Mouse (Mus musculus): ENCODE measurements around the gene Pxt1. TPM values are rescaled to one million over a fixed set of nuclear protein-coding genes. Genes with fewer than 3 reads are reported as not detected.

The Pxt1 gene
- polyA plus RNA-seq (2012; rRNA removed): 0.05 TPM in 1 of 2 replicates, not detected in the other

DNA sequence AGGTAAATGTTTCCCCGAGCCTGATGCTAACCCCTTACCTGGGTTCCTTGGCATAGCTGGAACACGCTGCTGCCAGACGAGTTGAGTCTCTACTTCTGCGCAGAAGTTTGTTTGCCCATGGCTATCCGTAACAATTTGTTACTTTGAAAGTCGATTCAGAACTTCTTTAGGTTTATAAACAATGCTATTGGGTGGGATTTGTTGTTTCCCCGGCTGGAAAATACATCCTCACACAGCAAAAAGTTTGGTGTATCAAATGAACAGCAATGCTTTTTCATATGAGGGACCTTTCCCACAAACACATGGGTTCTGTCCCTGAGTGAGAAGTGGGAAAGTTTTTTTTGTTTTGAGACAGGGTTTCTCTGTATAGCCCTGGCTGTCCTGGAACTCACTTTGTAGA, at the start of gene Pxt1:
Pxt1 (minus strand) TSS at position 101 of the 400 bp plus-strand sequence.

GRCm38 (mm10) chr17:28951831-28952799, 8.5 kb upstream of the Pxt1 start, which contains the start of gene Kctd20:
TSS of gene Kctd20 (plus strand) at chr17:28951950.

GRCm38 (mm10) chr17:28915060-28915628, 28.5 kb downstream of the Pxt1 start, which contains the start of gene 4930539E08Rik:
TSS of gene 4930539E08Rik (minus strand) at chr17:28915324.

Other genes with a start within 250 kb of the Pxt1 start
- gene AC170998.1, start 217.8 kb downstream of the Pxt1 start, polyA plus RNA-seq (2012; rRNA removed): 0.42 and 0.54 TPM in 2 replicates
- gene Mapk13, start 174.5 kb downstream of the Pxt1 start, polyA plus RNA-seq (2012; rRNA removed): 1.2 and 6.8 TPM in 2 replicates
- 42.4 and 48.7 TPM in 2 replicates for gene Brpf3, start 142.8 kb downstream of the Pxt1 start, polyA plus RNA-seq (2012; rRNA removed)
- 0.15 TPM in 1 of 2 replicates, not detected in the other for gene Pnpla1, start 85.4 kb downstream of the Pxt1 start, polyA plus RNA-seq (2012; rRNA removed)
- 0.85 and 0.91 TPM in 2 replicates for gene 4930539E08Rik, start 28.5 kb downstream of the Pxt1 start, polyA plus RNA-seq (2012; rRNA removed)
- gene Kctd20, start 8.1 kb upstream of the Pxt1 start, polyA plus RNA-seq (2012; rRNA removed): 68.0 and 71.8 TPM in 2 replicates
- 115 and 119 TPM in 2 replicates for gene Stk38, start 64.2 kb upstream of the Pxt1 start, polyA plus RNA-seq (2012; rRNA removed)
- 386 and 446 TPM in 2 replicates for gene Srsf3, start 88.8 kb upstream of the Pxt1 start, polyA plus RNA-seq (2012; rRNA removed)
- 23.7 and 36.1 TPM in 2 replicates for gene Cdkn1a, start 147.1 kb upstream of the Pxt1 start, polyA plus RNA-seq (2012; rRNA removed)
- 0.27 and 0.98 TPM in 2 replicates for gene Rab44, start 170.3 kb upstream of the Pxt1 start, polyA plus RNA-seq (2012; rRNA removed)